Mouse (Mus musculus) stomach, embryonic 14.5 days (tissue): ENCODE data around the gene Tcf25. TPM values are rescaled to one million over a fixed set of nuclear protein-coding genes. Genes with fewer than 3 reads are reported as not detected.
"Not testable (repeated sequence)": the region's sequence is repeated elsewhere in the genome, so short reads cannot be mapped to it uniquely, and the experiment has no call there.

Source experiments
- ATAC-seq: fragments of 200-750 bp; cut with Nextera tagmentation; 2 replicates; pipeline ENCODE4 v1.8.0; 2017; ENCODE audit warnings: low read depth, moderate TSS enrichment; ENCODE audit not compliant: insufficient number of reproducible peaks, insufficient read depth, low FRiP score
- H3K27ac ChIP-seq: fragments of 300-500 bp; sonication (generic); 2 replicates; pipeline ENCODE4 v1.5.1; 2014; ENCODE audit warnings: mild to moderate bottlenecking, low read length, moderate library complexity, mixed read lengths
- H3K27me3 ChIP-seq: fragments of 300-500 bp; sonication (generic); 2 replicates; pipeline ENCODE4 v1.6.1; 2014; ENCODE audit warnings: low read length, control low read depth, mixed read lengths; ENCODE audit not compliant: control insufficient read depth, insufficient read depth
- H3K36me3 ChIP-seq: fragments of 300-500 bp; sonication (generic); 2 replicates; pipeline ENCODE4 v1.6.1; 2014; ENCODE audit warnings: mild to moderate bottlenecking, control low read depth, low read length, moderate library complexity, mixed read lengths; ENCODE audit not compliant: control insufficient read depth, insufficient read depth
- H3K4me1 ChIP-seq: fragments of 300-500 bp; sonication (generic); 2 replicates; pipeline ENCODE4 v1.6.1; 2014; ENCODE audit warnings: low read length, control low read depth, mixed read lengths; ENCODE audit not compliant: control insufficient read depth, insufficient read depth
- H3K4me2 ChIP-seq: fragments of 300-500 bp; sonication (generic); replicated peaks from 2 replicates; pipeline ENCODE4 v1.6.1; 2014; ENCODE audit warnings: low read depth, low read length, control low read depth
- H3K4me3 ChIP-seq: fragments of 300-500 bp; sonication (generic); 2 replicates; pipeline ENCODE4 v1.5.1; 2014; ENCODE audit warnings: low read depth, low read length, control low read depth
- H3K9ac ChIP-seq: fragments of 300-500 bp; sonication (generic); replicated peaks from 2 replicates; pipeline ENCODE4 v1.6.1; 2014; ENCODE audit warnings: low read depth, mild to moderate bottlenecking, control low read depth, low read length, moderate library complexity, mixed read lengths
- H3K9me3 ChIP-seq: fragments of 300-500 bp; sonication (generic); 2 replicates; pipeline ENCODE4 v1.6.1; 2016; ENCODE audit warnings: low read depth, low read length, control low read depth; ENCODE audit not compliant: control insufficient read depth
- whole genome bisulfite sequencing: fragments of 180-500 bp; shearing (Covaris S2); extraction: QIAGEN DNeasy Blood & Tissue Kit; methylation state at CpG from one replicate; pipeline ENCODE4 v1.1.7; 2014; 5-methylcytosine and 5-hydroxymethylcytosine counted together
- polyA plus RNA-seq: library from polyadenylated mRNA; unstranded; fragments of >200 nt; fragmentation: Nextera tagmentation; extraction: Ambion mirVana; gene quantifications from 2 replicates; pipeline ENCODE4 v1.2.1, GENCODE M21; 2014

Tcf25 gene
- polyA plus RNA-seq, 1 experiment from 2014 or later = 177 TPM

DNA sequence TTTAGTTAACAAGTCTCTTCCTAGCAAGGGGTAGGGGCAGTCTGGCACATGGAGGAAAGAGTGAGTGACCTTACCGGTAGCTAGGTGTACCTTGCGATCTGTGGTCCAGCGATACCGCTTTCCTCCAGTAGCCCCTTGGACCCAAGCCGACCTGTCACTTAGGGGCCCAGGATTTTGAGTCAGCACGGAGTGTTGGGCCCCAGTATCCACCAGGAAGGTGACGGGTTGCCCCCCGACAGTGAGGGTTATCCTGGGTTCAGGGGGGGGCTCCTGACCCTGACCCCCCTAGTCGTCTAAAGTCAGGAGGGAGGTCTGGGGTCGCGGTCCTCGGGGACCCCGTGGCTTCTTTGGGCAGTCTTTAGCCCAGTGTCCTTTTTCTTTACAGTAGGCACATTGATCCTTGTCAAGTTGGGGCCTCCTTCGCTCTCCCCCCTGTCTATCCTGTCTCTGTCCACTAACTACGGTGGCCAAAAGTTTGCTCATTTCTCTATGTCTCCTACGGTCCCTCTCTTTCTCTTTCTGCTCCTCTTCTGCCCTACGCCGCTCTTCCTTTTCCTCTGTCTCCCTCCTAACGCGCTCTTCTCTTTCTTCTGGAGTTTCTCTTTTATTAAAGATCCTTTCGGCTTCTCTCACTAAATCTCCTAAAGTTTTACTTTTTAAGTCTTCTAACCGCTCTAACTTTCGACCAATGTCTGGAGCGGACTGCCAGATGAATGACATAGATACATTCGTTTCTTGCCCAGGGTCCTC lies 58.2 kb downstream of the Tcf25 start:
- no peaks in the 10 kb centered on the region for H3K4me1 ChIP-seq
- H3K4me3 ChIP-seq = no peak overlapping the region
- ATAC-seq = no peak
- H3K27me3 ChIP-seq = no peaks in the 10 kb centered on the region
- H3K9me3 ChIP-seq = peaks cover 47% of the 10 kb centered on the region
- no peaks in the 10 kb centered on the region for H3K36me3 ChIP-seq
- no peak overlapping the region for H3K9ac ChIP-seq
- H3K4me2 ChIP-seq = no peak overlapping the region
- no peak overlapping the region for H3K27ac ChIP-seq
- WGBS = 94% methylated on average over 25 of the region's 25 CpGs

DNA sequence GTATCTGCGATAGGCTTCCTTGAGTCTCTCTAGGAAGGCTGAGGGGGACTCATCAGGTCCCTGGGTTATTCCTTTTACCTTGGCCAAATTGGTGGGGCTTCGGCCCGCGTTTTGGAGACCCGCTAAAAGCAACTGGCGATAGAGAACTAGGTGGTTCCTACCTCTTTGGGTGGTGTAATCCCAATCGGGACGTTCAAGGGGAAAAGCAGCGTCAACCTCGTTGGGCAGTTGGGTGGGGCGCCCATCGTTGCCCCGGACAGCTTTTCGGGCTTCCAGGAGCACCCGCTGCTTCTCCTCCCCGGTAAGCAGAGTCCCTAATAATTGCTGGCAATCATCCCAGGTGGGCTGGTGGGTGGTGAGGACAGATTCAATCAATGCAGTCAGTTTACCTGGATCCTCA lies 58.8 kb downstream of the Tcf25 start:
- no peak for ATAC-seq
- H3K36me3 ChIP-seq = no peaks in the 10 kb centered on the region
- no peaks in the 10 kb centered on the region for H3K27me3 ChIP-seq
- H3K4me2 ChIP-seq = no peak overlapping the region
- H3K4me1 ChIP-seq = no peaks in the 10 kb centered on the region
- 95% methylated on average over 16 of the region's 16 CpGs for WGBS
- H3K4me3 ChIP-seq = no peak overlapping the region
- peaks cover 41% of the 10 kb centered on the region for H3K9me3 ChIP-seq
- no peak overlapping the region for H3K9ac ChIP-seq
- no peak overlapping the region for H3K27ac ChIP-seq

DNA sequence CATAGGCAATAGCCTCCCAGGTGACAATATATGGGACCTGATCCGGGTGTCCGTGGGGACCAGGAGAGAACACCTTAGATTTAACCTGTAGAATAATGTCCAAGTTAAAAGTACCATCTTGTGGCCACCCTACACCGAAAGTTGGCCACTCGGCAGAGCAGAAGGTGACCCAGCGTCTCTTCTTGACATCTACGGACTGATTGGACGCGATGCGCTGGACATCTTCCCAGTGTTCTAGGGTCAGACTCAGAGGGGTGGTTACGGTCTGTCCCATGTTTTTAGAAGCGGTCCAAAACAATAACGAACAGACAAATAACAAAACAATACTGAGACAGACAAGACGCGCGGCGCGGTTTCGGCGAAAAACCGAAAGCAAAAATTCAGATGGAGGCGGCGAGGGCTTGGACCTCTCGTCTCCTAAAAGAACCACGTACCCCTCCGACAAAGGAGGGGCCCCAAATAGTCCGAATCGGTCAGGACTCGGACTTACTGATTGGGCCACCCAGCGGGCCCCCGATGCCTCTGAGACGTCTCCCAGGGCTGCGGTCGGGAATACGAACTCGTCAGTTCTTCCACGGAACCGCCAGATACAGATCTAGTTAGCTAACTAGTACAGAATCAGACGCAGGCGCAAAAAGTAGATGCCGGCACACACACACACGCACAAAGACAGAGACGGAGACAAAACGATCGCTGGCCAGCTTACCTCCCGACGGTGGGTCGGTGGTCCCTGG lies 59.9 kb downstream of the Tcf25 start:
- not testable (repeated sequence) for ATAC-seq, H3K4me1 ChIP-seq, H3K4me2 ChIP-seq, H3K27me3 ChIP-seq, H3K27ac ChIP-seq, H3K36me3 ChIP-seq, H3K4me3 ChIP-seq, H3K9ac ChIP-seq
- WGBS = 98% methylated on average over 42 of the region's 47 CpGs
- peaks cover 30% of the 10 kb centered on the region for H3K9me3 ChIP-seq

DNA sequence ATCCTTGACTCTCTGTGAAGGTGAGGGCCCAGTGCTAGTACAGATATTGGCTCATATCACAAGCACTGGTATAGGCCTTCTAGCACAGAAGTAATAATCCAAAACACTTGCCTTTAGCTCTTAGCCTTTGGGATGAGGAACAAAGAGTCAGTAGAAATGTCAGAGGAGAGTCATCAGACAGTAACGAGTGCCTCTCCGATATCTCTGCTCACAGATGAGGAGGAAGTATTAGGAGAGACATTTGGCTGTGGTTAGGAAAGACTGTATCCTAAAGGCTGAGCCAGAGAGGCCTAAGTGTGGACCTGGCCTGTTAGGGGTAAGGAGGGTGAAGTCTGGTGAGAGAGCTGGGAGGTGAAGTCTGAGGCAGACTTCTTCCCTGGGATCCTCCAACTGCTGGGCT lies 68.2 kb downstream of the Tcf25 start:
- Histone ChIP-seq H3K4me2 (no peak overlapping the region), H3K4me3 (no peak overlapping the region), H3K9me3 (no peaks in the 10 kb centered on the region), H3K4me1 (no peaks in the 10 kb centered on the region; the same call in 1 of the 2 replicates), H3K27ac (no peak overlapping the region), H3K36me3 (no peaks in the 10 kb centered on the region), H3K9ac (no peak overlapping the region), H3K27me3 (no peaks in the 10 kb centered on the region)
- 93% methylated on average over 2 of the region's 2 CpGs for WGBS
- ATAC-seq = no peak

DNA sequence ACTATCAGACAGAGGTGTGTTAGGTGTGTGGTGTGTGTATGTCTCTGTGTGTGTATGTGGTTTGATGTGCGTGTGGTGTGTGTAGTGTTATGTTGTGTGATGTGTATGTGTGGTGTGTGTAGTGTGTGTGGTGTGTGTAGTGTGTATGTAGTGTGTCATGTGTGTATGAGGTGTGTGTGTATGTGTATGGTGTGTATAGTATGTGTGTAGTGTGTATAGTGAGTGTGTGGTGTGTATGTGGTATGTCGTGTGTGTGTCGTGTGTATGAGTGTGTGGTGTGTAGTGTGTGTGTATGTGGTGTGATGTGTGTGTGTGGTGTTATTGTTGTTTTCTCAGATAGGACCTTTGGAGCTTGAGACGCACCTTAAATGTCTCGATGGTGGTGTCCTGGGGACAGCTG lies 68.8 kb downstream of the Tcf25 start:
- Histone ChIP-seq H3K4me1 (no peaks in the 10 kb centered on the region; the same call in 1 of the 2 replicates), H3K9ac (no peak overlapping the region), H3K36me3 (no peaks in the 10 kb centered on the region), H3K4me2 (no peak overlapping the region), H3K27me3 (no peaks in the 10 kb centered on the region), H3K9me3 (no peaks in the 10 kb centered on the region), H3K4me3 (peak overlapping the region; percentile 44; the same call in 1 of the 2 replicates), H3K27ac (no peak overlapping the region)
- ATAC-seq = no peak
- WGBS = 82% methylated on average over 5 of the region's 5 CpGs

DNA sequence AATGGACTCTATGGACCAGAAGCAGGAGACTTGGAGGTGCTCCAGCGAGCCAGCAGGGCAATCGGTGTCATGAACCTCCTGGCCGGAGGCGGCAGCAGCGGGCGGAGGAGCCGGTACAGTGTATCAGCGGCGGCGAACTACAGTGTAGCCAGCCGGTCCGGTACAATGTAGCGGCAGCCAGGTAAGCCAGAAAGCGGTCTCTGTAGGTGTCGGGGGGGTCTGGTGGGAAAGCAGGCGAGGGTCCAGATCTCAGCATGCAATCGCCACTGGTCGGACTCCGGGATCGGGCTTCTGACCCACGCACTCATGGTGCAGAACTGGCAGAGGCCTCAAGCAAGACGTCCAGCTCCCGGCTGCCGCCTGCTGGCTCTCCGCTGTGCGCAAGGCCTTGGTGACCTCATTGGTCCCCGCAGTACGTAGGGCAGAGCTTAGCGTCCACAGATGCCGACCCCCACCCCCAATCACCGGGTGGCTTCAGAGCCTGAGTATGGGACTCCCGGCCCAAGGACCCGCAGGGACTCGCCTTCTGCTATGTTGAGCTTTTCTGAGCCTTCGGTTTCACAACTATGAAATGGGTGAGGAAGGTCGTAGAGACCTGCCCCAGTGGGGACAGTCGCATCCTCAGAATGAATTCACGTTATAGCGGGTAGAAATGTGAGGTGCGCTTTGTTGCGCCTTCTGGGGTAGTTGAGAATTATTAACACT lies 69.5 kb downstream of the Tcf25 start:
- 1% methylated on average over 41 of the region's 41 CpGs for WGBS
- peak; percentile 91 for ATAC-seq
- no peaks in the 10 kb centered on the region for H3K36me3 ChIP-seq
- H3K4me3 ChIP-seq = peak overlapping the region; percentile 44
- H3K27me3 ChIP-seq = no peaks in the 10 kb centered on the region
- H3K27ac ChIP-seq = no peak overlapping the region
- peak overlapping the region; percentile 49 for H3K4me2 ChIP-seq
- H3K9ac ChIP-seq = peak overlapping the region; percentile 41
- no peaks in the 10 kb centered on the region; the same call in 1 of the 2 replicates for H3K4me1 ChIP-seq
- H3K9me3 ChIP-seq = no peaks in the 10 kb centered on the region

DNA sequence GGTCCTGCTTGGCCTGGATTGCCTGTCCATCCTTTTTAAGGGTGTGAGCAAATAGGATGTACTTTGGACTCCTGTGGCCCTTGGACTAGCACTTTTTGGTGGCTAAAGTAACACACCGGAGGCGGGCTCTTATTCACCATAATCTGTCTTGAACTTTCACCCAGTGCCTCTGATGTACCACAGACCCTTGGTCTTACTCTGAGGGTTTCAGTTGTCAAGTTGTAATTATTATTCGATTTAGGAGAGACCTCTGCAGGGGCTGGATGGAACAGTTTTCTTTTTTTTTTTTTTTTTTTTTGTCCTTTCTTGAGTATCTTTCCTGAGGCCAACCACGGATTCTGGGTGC lies 70.0 kb downstream of the Tcf25 start:
- H3K4me2 ChIP-seq = peak overlapping the region; percentile 49
- peak overlapping the region; percentile 44 for H3K4me3 ChIP-seq
- H3K27me3 ChIP-seq = no peaks in the 10 kb centered on the region
- peak overlapping the region; percentile 41 for H3K9ac ChIP-seq
- no peak for ATAC-seq
- no peaks in the 10 kb centered on the region; the same call in 1 of the 2 replicates for H3K4me1 ChIP-seq
- no peaks in the 10 kb centered on the region for H3K9me3 ChIP-seq
- H3K27ac ChIP-seq = no peak overlapping the region
- no peaks in the 10 kb centered on the region; the same call in 1 of the 2 replicates for H3K36me3 ChIP-seq
- WGBS = 14% methylated on average over 4 of the region's 4 CpGs

DNA sequence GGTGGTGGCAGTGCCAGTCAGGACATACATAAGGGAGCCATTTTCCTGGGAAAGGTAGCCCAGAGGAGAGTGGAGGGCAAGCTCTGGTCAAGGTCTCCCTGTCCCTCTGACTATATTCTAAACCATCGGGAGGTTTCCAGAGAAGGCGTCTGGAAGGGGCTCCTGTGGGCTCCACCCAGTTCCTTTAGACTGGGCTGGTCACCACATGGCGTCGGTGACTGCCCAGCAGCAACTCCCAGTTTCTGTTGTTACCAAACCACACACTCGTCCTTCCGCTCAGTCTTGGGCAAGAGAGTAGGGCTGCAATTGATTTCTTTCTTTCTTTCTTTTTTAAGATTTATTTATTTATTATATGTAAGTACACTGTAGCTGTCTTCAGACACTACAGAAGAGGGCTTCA lies 70.6 kb downstream of the Tcf25 start:
- Histone ChIP-seq H3K9ac (no peak overlapping the region), H3K27ac (no peak overlapping the region), H3K36me3 (no peaks in the 10 kb centered on the region; the same call in 1 of the 2 replicates), H3K27me3 (no peaks in the 10 kb centered on the region), H3K4me1 (no peaks in the 10 kb centered on the region; the same call in 1 of the 2 replicates), H3K4me2 (no peak overlapping the region; the same call in 1 of the 2 replicates), H3K9me3 (no peaks in the 10 kb centered on the region), H3K4me3 (no peak overlapping the region)
- no peak for ATAC-seq
- WGBS = 85% methylated on average over 6 of the region's 6 CpGs
